Mouse (Mus musculus) cerebellum, adult 9-11 months (tissue): ENCODE data around the gene Apob.
"Not testable (repeated sequence)": the region's sequence is repeated elsewhere in the genome, so short reads cannot be mapped to it uniquely, and the experiment has no call there.

Experiments used
- DNase-seq: peaks from one replicate; pipeline ENCODE4 v3.0.0; 2022

The Apob gene

GRCm38 (mm10) chr12:7977466-7978189 lies at the start of gene Apob:
Gene Apob (plus strand): TSS chr12:7977648.
- DNase-seq: no peak

DNA sequence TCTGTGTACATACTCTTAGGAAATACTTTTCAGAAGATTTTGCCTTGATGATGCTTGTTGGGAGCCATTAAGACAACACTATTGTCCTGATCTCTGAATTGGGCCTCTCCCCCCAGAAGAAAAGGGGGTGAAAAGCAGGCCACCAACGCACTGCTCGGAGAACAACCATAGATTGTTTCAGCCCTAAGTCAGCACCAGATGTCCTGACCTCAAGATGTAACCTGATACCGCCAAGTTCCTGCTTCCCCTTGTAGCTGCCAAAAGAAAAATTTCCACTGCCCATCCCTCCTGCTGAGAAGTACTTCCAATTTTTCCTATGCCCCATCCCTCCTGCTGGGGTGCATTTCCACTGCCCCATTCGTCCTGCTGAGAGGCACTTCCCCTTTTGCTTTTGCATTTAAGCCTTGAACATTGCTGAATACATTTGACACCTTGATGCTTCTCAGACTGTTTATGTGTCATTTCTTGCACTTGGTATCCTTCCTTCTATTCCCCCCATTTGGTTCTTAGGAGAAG lies 45.0 kb upstream of the Apob start:
- no peak for DNase-seq

DNA sequence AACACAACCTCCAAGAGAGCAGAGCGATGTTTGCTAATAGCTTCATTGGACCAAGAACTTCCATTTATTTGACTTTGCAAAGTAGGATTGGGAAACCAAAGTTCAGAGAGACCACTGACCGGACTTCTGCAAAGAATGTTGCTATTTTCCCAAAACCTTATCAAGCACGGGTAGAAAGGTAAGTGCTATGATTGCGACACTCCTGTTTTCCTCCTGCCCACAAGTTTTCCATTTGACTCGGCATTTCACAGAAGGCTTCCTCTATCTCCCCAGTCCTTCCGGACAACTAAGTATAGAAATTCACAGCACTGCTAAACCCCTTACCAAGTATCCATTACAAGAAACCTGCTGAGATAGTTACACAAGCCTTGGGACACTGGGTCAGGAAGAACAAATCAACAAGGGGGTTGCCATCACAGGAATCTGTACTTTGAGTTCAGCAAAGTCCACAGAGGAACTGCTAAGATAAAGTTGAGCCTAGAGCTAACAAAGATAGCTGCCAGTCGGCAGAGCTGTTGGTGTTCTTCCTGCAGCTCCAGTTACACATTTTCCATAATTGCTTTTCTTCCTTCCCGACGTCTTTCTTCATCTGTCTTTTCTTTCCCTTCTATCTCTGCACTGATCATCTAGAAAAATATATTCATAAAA lies 27.2 kb upstream of the Apob start:
- no peak for DNase-seq

GRCm38 (mm10) chr12:7958851-7959250 lies 18.6 kb upstream of the Apob start:
- no peak for DNase-seq

DNA sequence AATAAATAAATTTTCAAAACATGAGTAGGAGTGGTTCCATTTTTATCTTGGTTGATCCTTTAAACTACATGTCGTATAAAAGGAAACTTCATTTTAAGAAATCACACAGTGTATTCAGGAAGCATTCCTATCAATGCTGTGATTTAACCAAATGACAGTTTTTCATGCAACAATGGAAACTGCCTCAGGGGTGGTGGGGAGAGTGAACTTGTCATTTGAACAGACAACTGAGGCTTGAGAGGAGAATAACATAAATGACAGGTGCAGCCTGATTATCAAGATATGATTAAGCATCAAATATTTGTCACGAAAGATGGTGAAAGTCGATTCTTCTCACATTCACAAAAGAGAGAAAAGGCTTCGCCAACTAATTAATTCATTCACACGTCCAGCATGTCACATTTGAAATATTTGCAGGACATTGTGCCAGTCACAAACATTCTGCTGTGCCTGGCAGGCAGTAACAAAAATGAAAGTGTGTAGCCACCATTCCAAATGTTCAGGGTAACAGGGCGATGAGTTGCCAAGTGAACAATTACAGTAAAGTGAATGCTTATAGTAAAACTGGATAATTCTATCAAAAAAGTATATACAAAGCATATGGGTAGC lies 18.0 kb upstream of the Apob start:
- DNase-seq: no peak

DNA sequence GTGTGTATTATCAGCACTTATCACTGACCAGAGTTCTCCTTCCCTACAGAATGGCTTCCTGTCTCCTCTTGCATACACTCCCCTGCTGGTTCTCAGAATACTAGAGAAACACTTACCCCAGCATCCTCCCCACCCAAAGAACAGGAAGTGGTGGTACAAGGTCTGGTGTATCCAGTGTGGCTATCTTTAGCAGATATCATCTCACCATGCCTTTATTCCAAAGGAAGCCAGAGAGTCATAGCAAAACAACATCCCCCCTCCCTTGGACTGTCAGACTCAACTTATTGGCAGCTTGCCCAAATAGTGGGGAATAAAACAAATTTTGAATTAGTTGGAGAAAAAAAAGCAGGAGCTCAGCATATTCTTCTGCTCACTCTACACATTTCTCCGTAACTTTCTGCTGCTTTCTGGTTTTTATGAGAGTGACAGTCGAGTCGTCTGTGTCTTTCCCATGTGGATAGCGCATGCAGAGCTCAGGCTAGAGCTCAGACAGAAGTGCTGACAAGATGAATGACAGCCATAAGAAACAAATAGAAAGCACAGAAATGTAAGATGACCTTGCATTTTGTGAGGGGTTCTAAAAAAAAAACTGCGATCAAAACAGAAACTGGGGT lies 15.0 kb upstream of the Apob start:
- no peak for DNase-seq

DNA sequence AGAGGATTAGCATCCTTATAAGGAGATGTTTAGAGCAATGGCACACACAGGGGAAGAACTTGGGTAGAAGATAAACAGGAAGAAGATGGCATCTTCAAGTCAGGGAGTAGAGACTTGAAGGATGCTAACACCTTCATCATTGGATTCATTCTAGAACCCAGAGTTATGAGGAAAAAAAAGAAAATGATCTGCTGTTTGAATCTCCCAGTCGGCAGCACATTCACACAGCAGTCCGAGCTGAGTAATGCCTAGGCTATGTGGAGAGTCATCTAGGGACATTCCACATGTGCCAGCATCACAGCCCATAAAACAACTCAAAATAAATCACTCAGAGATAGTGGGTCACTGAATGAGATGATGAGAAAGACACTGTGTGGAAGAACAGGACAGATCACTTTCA lies 10.2 kb upstream of the Apob start:
- no peak for DNase-seq

GRCm38 (mm10) chr12:7970301-7970700 lies 7.1 kb upstream of the Apob start:
- DNase-seq: no peak

DNA sequence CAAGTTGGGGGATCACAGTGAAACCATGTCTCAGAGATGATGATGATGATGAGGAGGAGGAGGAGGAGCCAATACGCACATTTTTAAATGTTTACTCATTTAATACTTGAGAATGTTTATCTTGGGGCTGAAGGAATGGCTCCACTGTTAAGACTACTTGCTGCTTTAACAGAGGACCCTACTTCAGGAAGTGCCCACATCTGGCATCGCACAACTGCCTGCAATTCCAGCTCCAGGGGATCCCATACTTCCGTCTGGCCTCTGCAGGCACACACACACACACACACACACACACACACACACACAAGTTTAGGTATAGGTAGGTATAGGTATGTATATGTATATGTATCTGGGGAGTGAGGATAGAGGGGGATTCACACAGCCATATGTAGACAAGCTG lies 6.6 kb upstream of the Apob start:
- DNase-seq: no peak

DNA sequence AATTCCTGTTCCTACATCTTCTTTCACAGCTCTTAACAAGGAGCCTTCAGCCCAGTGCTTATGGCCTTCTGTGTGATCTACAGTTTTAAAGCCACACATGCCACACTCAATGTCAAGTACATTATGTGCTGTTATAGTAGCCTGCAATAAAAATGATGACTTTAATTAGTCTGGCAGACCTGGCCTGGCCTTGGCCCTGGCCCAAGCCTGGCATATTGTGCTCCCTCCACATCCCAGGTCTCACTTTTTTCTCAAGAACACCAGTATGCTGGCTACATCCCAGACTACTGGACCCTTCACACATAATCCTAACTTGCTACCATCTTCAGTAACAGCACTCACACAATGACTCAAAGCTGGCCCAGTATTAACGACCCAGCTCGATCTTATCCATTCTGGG lies 5.7 kb upstream of the Apob start:
- DNase-seq: no peak

GRCm38 (mm10) chr12:7973773-7974322 lies 3.6 kb upstream of the Apob start:
- no peak for DNase-seq

DNA sequence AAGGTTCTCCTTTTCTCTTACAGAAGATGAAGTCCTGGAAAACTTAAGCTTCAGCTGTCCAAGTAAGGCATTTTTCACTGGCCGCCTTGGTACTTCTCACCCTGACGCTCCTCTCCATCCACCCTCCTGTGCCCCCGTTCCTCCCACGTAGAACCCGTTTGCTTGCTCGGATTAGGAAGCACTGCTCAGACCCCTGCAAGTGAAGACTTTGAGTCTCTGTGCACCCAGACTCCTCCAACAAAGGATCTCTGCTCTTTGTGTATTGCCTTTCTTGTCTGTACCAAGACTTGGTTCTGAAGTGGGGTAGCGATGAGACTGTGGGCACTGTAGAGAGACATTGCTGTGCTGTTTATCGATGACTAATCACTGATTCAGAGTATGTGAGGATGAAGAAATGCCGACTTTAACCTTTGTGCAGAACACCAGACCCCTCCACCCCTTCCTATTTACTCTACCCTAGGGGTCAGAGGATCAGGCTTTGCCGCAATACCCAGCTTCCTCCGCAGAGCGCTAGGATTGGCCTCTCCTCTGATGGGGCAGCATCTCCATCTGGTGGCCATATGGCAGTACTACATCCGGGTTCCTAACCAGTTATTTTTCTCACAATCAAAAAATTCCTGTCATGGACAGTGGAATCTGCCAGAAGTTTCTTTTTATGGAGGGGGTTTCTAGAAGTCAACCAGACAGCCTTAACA lies 889 bp downstream of the Apob start:
- DNase-seq: peak; percentile 19

- no peak for DNase-seq
Observed at GRCm38 (mm10) chr12:7984411-7984810, 7.0 kb downstream of the Apob start.

- no peak for DNase-seq
Observed at GRCm38 (mm10) chr12:7990804-7991203, 13.4 kb downstream of the Apob start.

- no peak for DNase-seq
Observed at GRCm38 (mm10) chr12:7991570-7991969, 14.1 kb downstream of the Apob start.

DNA sequence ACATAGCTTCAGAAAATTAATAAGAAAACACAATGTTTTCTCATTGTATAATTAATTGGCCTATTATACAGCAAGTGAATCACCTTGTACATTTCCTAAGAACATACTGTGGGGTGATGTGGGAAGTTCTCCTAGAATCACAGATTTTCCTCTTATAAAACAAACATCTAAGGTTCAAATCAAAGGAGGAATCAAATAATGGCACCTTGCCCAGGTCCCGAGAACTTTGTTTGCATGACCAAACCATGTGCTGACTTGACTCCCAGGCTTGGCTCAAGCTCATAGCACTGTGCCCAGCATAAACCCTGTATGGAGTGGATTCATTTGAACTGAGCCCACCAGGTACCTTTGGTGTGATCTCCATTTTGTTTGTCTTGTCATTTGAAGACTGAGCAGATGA lies 43.5 kb downstream of the Apob start:
- DNase-seq: no peak

- DNase-seq: no peak
Observed at GRCm38 (mm10) chr12:8029520-8029919, 52.1 kb downstream of the Apob start.

- no peak for DNase-seq
Observed at GRCm38 (mm10) chr12:8030057-8030456, 52.6 kb downstream of the Apob start.

DNA sequence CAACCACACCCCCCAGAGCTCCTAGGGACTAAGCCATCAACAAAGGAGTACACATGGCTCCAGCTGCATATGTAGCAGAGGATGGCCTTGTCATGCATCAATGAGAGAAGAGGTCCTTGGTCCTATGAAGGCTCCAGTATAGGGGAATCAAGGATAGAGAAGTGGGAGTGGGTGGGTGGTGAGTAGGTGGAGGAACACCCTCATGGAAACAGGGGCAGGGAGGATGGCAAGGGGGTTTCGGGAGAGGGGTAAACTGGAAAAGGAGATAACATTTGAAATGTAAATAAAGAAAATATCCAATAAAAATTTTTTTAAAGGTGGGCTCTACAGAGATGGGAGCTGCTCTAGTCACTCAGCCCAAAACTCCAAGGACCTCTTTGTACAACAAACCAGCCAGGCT lies 53.7 kb downstream of the Apob start:
- DNase-seq: not testable (repeated sequence)

GRCm38 (mm10) chr12:8031595-8032358 lies 54.3 kb downstream of the Apob start:
- DNase-seq: no peak

- no peak for DNase-seq
Observed at GRCm38 (mm10) chr12:8032359-8032755, 54.9 kb downstream of the Apob start.
